Mouse (Mus musculus) monocyte, adult 5-6 weeks (primary cell): ENCODE measurements around the gene Slc17a7. TPM values are rescaled to one million over a fixed set of nuclear protein-coding genes. Genes with fewer than 3 reads are reported as not detected.
"Not testable (repeated sequence)": the region's sequence is repeated elsewhere in the genome, so short reads cannot be mapped to it uniquely, and the experiment has no call there.

ENCODE experiments used
- ATAC-seq: fragments of 153-309, 156-312 bp; replicated peaks from 2 replicates; pipeline ENCODE4 v1.8.0; 2017; ENCODE audit warnings: mild to moderate bottlenecking; ENCODE audit not compliant: low TSS enrichment, insufficient number of reproducible peaks, severe bottlenecking, poor library complexity, low FRiP score
- total RNA-seq: library from RNA; stranded (forward); fragments of 200-1000, 200-491, 200-594 nt; gene quantifications from 3 replicates; pipeline ENCODE4 v1.2.3, GENCODE M21; 2017

Slc17a7 gene
- total RNA-seq, 1 experiment from 2014 or later = not detected

GRCm38 (mm10) chr7:45150321-45150720 lies 13.4 kb upstream of the Slc17a7 start:
- no peak for ATAC-seq

- no peak for ATAC-seq
Observed at GRCm38 (mm10) chr7:45151303-45151702, 12.4 kb upstream of the Slc17a7 start.

- ATAC-seq = not testable (repeated sequence)
Observed at GRCm38 (mm10) chr7:45153052-45153451, 10.7 kb upstream of the Slc17a7 start.

- ATAC-seq = no peak
Observed at GRCm38 (mm10) chr7:45153586-45153985, 10.2 kb upstream of the Slc17a7 start.

GRCm38 (mm10) chr7:45154096-45154992 lies 9.4 kb upstream of the Slc17a7 start, which contains the start of the genes Pih1d1 and Aldh16a1:
Gene Pih1d1, plus strand, starts transcription at chr7:45154303.
Gene Aldh16a1, minus strand, starts transcription at chr7:45154584.
- ATAC-seq = peak; percentile 81

GRCm38 (mm10) chr7:45154993-45155514 lies 8.7 kb upstream of the Slc17a7 start:
- no peak for ATAC-seq

GRCm38 (mm10) chr7:45155590-45155989 lies 8.2 kb upstream of the Slc17a7 start:
- ATAC-seq = no peak

GRCm38 (mm10) chr7:45156206-45156605 lies 7.5 kb upstream of the Slc17a7 start:
- ATAC-seq = no peak

GRCm38 (mm10) chr7:45157459-45157858 lies 6.3 kb upstream of the Slc17a7 start:
- ATAC-seq = no peak

GRCm38 (mm10) chr7:45158991-45159390 lies 4.8 kb upstream of the Slc17a7 start:
- ATAC-seq = no peak

GRCm38 (mm10) chr7:45160316-45160800 lies 3.4 kb upstream of the Slc17a7 start:
- ATAC-seq = no peak

GRCm38 (mm10) chr7:45160866-45161265 lies 2.9 kb upstream of the Slc17a7 start:
- no peak for ATAC-seq

GRCm38 (mm10) chr7:45161612-45162473 lies 1.9 kb upstream of the Slc17a7 start:
- peak; percentile 61 for ATAC-seq

GRCm38 (mm10) chr7:45162551-45162950 lies 1.2 kb upstream of the Slc17a7 start:
- ATAC-seq = no peak; the same call in 1 of the 2 replicates

- no peak for ATAC-seq
Observed at GRCm38 (mm10) chr7:45162996-45163615, 643 bp upstream of the Slc17a7 start.

GRCm38 (mm10) chr7:45164833-45165232 lies 1.1 kb downstream of the Slc17a7 start:
- ATAC-seq = no peak

- no peak for ATAC-seq
Observed at GRCm38 (mm10) chr7:45165701-45166100, 2.0 kb downstream of the Slc17a7 start.

GRCm38 (mm10) chr7:45166950-45167401 lies 3.2 kb downstream of the Slc17a7 start:
- ATAC-seq = no peak
